Mouse (Mus musculus): ENCODE measurements at regions not wholly inside any gene's neighbourhood (a gene's known extent, or its start where the extent isn't known, plus 50 kb on each side); places are given as distances from the start of the nearest gene placed in this dataset.
A peak's percentile ranks its signal among the peaks of the same experiment; 100 is the strongest.

GRCm38 (mm10) chr1:122607309-122607708, 1039.5 kb upstream of the Ddx18 start:
- DNase-seq (ENCODE audit: low read depth): no peak

GRCm38 (mm10) chr1:122575954-122576353, 1008.2 kb upstream of the Ddx18 start:
- no peak for DNase-seq (ENCODE audit: low read depth)

GRCm38 (mm10) chr1:122551596-122551995, 983.8 kb upstream of the Ddx18 start:
- DNase-seq (ENCODE audit: low read depth): no peak

- no peak for DNase-seq (ENCODE audit: low read depth)
Measured at GRCm38 (mm10) chr1:122509580-122509979, 941.8 kb upstream of the Ddx18 start.

- no peak for DNase-seq (ENCODE audit: low read depth)
Measured at GRCm38 (mm10) chr1:122501707-122502106, 933.9 kb upstream of the Ddx18 start.

- DNase-seq (ENCODE audit: low read depth): no peak
Measured at GRCm38 (mm10) chr1:122478003-122478402, 910.2 kb upstream of the Ddx18 start.

- no peak for DNase-seq (ENCODE audit: low read depth)
Measured at GRCm38 (mm10) chr1:122463931-122464330, 896.1 kb upstream of the Ddx18 start.

- no peak for DNase-seq (ENCODE audit: low read depth)
Measured at GRCm38 (mm10) chr1:122459056-122459455, 891.3 kb upstream of the Ddx18 start.

- DNase-seq (ENCODE audit: low read depth): no peak
Measured at GRCm38 (mm10) chr1:122454881-122455280, 887.1 kb upstream of the Ddx18 start.

- no peak for DNase-seq (ENCODE audit: low read depth)
Measured at GRCm38 (mm10) chr1:122453617-122454016, 885.8 kb upstream of the Ddx18 start.

- DNase-seq (ENCODE audit: low read depth): peak; percentile 0
Measured at GRCm38 (mm10) chr1:122439358-122439757, 871.6 kb upstream of the Ddx18 start.

- no peak for DNase-seq (ENCODE audit: low read depth)
Measured at GRCm38 (mm10) chr1:122423503-122423902, 855.7 kb upstream of the Ddx18 start.

- no peak for DNase-seq (ENCODE audit: low read depth)
Measured at GRCm38 (mm10) chr1:122396342-122396741, 828.6 kb upstream of the Ddx18 start.

- no peak for DNase-seq (ENCODE audit: low read depth)
Measured at GRCm38 (mm10) chr1:122393660-122394355, 826.0 kb upstream of the Ddx18 start.

GRCm38 (mm10) chr1:122357015-122357414, 789.2 kb upstream of the Ddx18 start:
- peak; percentile 100 for DNase-seq (ENCODE audit: low read depth)

GRCm38 (mm10) chr1:122351530-122351929, 783.7 kb upstream of the Ddx18 start:
- DNase-seq (ENCODE audit: low read depth): no peak

GRCm38 (mm10) chr1:122333267-122333666, 765.5 kb upstream of the Ddx18 start:
- DNase-seq (ENCODE audit: low read depth): no peak

GRCm38 (mm10) chr1:122328276-122328675, 760.5 kb upstream of the Ddx18 start:
- no peak for DNase-seq (ENCODE audit: low read depth)

Data from c-Kit-positive CD71-positive TER-119-negative erythroid progenitor cells, embryonic 14.5 days (primary cell).